Mouse (Mus musculus): ENCODE results near the gene Prmt3. TPM values are rescaled to one million over a fixed set of nuclear protein-coding genes. Genes with fewer than 3 reads are reported as not detected.

Prmt3 gene
- total RNA-seq (2021) = 10 to 100 TPM; 39.4 to 41.1 TPM
- long read RNA-seq, experiment 1, transcript Prmt3-201 (16 exons, 2,507 nt) = major isoform, 22 of 33 reads
- long read RNA-seq, experiment 1, partial matches to known transcripts = 3 of 33 reads
- long read RNA-seq, experiment 1, other reads (novel, unspliced or antisense) = 8 of 33 reads
- long read RNA-seq, experiment 2, transcript Prmt3-201 (16 exons, 2,507 nt) = major isoform, 59 of 80 reads
- long read RNA-seq, experiment 2, partial matches to known transcripts = 7 of 80 reads
- long read RNA-seq, experiment 2, other reads (novel, unspliced or antisense) = 14 of 80 reads

GRCm38 (mm10) chr7:49778114-49778901, at the start of gene Prmt3:
TSS of gene Prmt3 (plus strand) at chr7:49778346.
- peak; percentile 94 to 96 for DNase-seq (ENCODE audit: low spot score in 2 of 2)

- DNase-seq (ENCODE audit: low spot score in 2 of 2) = no peak
These were observed 43.8 kb upstream of the Prmt3 start for GRCm38 (mm10) chr7:49734342-49734741.

GRCm38 (mm10) chr7:49739448-49739847, 38.7 kb upstream of the Prmt3 start:
- DNase-seq (ENCODE audit: low spot score in 2 of 2) = no peak

GRCm38 (mm10) chr7:49741474-49741873, 36.7 kb upstream of the Prmt3 start:
- no peak for DNase-seq (ENCODE audit: low spot score in 2 of 2)

GRCm38 (mm10) chr7:49741923-49742322, 36.2 kb upstream of the Prmt3 start:
- DNase-seq (ENCODE audit: low spot score in 2 of 2) = no peak

- no peak for DNase-seq (ENCODE audit: low spot score in 2 of 2)
These were observed 27.0 kb upstream of the Prmt3 start for GRCm38 (mm10) chr7:49751148-49751547.

GRCm38 (mm10) chr7:49752730-49753506, 25.2 kb upstream of the Prmt3 start:
- no peak for DNase-seq (ENCODE audit: low spot score in 2 of 2)

- DNase-seq (ENCODE audit: low spot score in 2 of 2) = peak; percentile 6 to 17
These were observed 23.4 kb upstream of the Prmt3 start for GRCm38 (mm10) chr7:49754767-49755166.

- peak; percentile 14 to 20 for DNase-seq (ENCODE audit: low spot score in 2 of 2)
These were observed 19.1 kb upstream of the Prmt3 start, which contains the start of gene Htatip2 for GRCm38 (mm10) chr7:49758934-49759571. TSS of gene Htatip2 (plus strand) at chr7:49759115.

- no peak for DNase-seq (ENCODE audit: low spot score in 2 of 2)
These were observed 15.5 kb upstream of the Prmt3 start for GRCm38 (mm10) chr7:49762605-49763004.

GRCm38 (mm10) chr7:49764011-49764716, 14.0 kb upstream of the Prmt3 start:
- no peak for DNase-seq (ENCODE audit: low spot score in 2 of 2)

- no peak for DNase-seq (ENCODE audit: low spot score in 2 of 2)
These were observed 12.0 kb upstream of the Prmt3 start for GRCm38 (mm10) chr7:49766166-49766565.

- no peak for DNase-seq (ENCODE audit: low spot score in 2 of 2)
These were observed 9.6 kb upstream of the Prmt3 start for GRCm38 (mm10) chr7:49768509-49768908.

- DNase-seq (ENCODE audit: low spot score in 2 of 2) = no peak
These were observed 3.8 kb upstream of the Prmt3 start for GRCm38 (mm10) chr7:49774396-49774795.

GRCm38 (mm10) chr7:49777585-49777984, 561 bp upstream of the Prmt3 start:
- no peak for DNase-seq (ENCODE audit: low spot score in 2 of 2)

- no peak for DNase-seq (ENCODE audit: low spot score in 2 of 2)
These were observed 914 bp downstream of the Prmt3 start for GRCm38 (mm10) chr7:49778904-49779615.

- no peak for DNase-seq (ENCODE audit: low spot score in 2 of 2)
These were observed 4.9 kb downstream of the Prmt3 start for GRCm38 (mm10) chr7:49783017-49783416.

- no peak for DNase-seq (ENCODE audit: low spot score in 2 of 2)
These were observed 7.0 kb downstream of the Prmt3 start for GRCm38 (mm10) chr7:49785141-49785540.

- peak; percentile 27 to 31 for DNase-seq (ENCODE audit: low spot score in 2 of 2)
These were observed 8.7 kb downstream of the Prmt3 start for GRCm38 (mm10) chr7:49786618-49787382.

All from adrenal gland, postnatal 4 days (tissue).